Mouse (Mus musculus): ENCODE measurements at regions not wholly inside any gene's neighbourhood (a gene's known extent, or its start where the extent isn't known, plus 50 kb on each side); places are given as distances from the start of the nearest gene placed in this dataset.

DNA sequence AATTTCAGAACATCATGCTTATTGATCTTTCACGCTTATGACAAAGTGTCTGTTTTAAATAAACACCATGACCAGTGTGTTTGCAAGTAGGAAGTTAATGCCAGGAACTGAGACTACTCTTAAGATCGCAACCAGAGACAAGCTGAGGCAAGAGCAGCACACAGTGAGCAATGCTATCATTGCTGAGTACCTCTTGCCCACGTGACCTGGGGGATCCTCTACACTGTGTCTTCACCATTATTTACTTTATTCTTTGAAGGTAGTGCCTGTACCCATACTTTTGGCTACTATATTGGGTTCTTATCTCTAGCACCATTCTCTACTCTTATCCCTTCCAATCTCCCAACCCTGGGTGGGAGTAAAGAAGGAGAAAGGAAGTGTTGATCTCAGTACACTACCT, 254.9 kb downstream of the Rpl10-ps3 start:
- TF ChIP-seq CTCF (IDR thresholded peaks at IDR 0.05) (no peak), EP300 (IDR thresholded peaks at IDR 0.05) (no peak)

All from lung, postnatal 0 days (tissue).